Mouse (Mus musculus): ENCODE results near the gene Naa20.
A peak's percentile ranks its signal among the peaks of the same experiment; 100 is the strongest.

Gene Naa20

GRCm38 (mm10) chr2:145901861-145902260 is at the start of gene Naa20:
Gene Naa20 (plus strand): TSS chr2:145902099.
- no peak for DNase-seq (ENCODE audit: low spot score)

- DNase-seq (ENCODE audit: low spot score) = no peak
Observed at GRCm38 (mm10) chr2:145855831-145856230, 46.1 kb upstream of the Naa20 start.

GRCm38 (mm10) chr2:145857864-145858263 is 44.0 kb upstream of the Naa20 start:
- no peak for DNase-seq (ENCODE audit: low spot score)

- DNase-seq (ENCODE audit: low spot score) = peak; percentile 86
Observed at GRCm38 (mm10) chr2:145859442-145859931, 42.4 kb upstream of the Naa20 start.

- DNase-seq (ENCODE audit: low spot score) = peak; percentile 88
Observed at GRCm38 (mm10) chr2:145859932-145860801, 41.7 kb upstream of the Naa20 start.

GRCm38 (mm10) chr2:145861193-145862123 is 40.4 kb upstream of the Naa20 start:
- peak; percentile 73 for DNase-seq (ENCODE audit: low spot score)

- DNase-seq (ENCODE audit: low spot score) = peak; percentile 70
Observed at GRCm38 (mm10) chr2:145862206-145862817, 39.6 kb upstream of the Naa20 start.

- DNase-seq (ENCODE audit: low spot score) = no peak
Observed at GRCm38 (mm10) chr2:145865344-145865743, 36.6 kb upstream of the Naa20 start.

- DNase-seq (ENCODE audit: low spot score) = no peak
Observed at GRCm38 (mm10) chr2:145866238-145866637, 35.7 kb upstream of the Naa20 start.

- no peak for DNase-seq (ENCODE audit: low spot score)
Observed at GRCm38 (mm10) chr2:145866695-145867449, 35.0 kb upstream of the Naa20 start.

- DNase-seq (ENCODE audit: low spot score) = no peak
Observed at GRCm38 (mm10) chr2:145871308-145871707, 30.6 kb upstream of the Naa20 start.

- peak; percentile 66 for DNase-seq (ENCODE audit: low spot score)
Observed at GRCm38 (mm10) chr2:145872099-145872498, 29.8 kb upstream of the Naa20 start.

- no peak for DNase-seq (ENCODE audit: low spot score)
Observed at GRCm38 (mm10) chr2:145873953-145874352, 27.9 kb upstream of the Naa20 start.

- no peak for DNase-seq (ENCODE audit: low spot score)
Observed at GRCm38 (mm10) chr2:145874879-145875482, 26.9 kb upstream of the Naa20 start.

- DNase-seq (ENCODE audit: low spot score) = no peak
Observed at GRCm38 (mm10) chr2:145877191-145877590, 24.7 kb upstream of the Naa20 start.

- no peak for DNase-seq (ENCODE audit: low spot score)
Observed at GRCm38 (mm10) chr2:145880887-145881747, 20.8 kb upstream of the Naa20 start.

GRCm38 (mm10) chr2:145881932-145882331 is 20.0 kb upstream of the Naa20 start:
- DNase-seq (ENCODE audit: low spot score) = no peak

GRCm38 (mm10) chr2:145882398-145882797 is 19.5 kb upstream of the Naa20 start:
- DNase-seq (ENCODE audit: low spot score) = no peak

- DNase-seq (ENCODE audit: low spot score) = no peak
Observed at GRCm38 (mm10) chr2:145884036-145884912, 17.6 kb upstream of the Naa20 start.
